Mouse (Mus musculus) adrenal gland, postnatal 4 days (tissue): ENCODE results near the gene Cmpk1. TPM values are rescaled to one million over a fixed set of nuclear protein-coding genes. Genes with fewer than 3 reads are reported as not detected.

Experiments
- DNase-seq, 2 experiments: peaks; one replicate each; pipeline ENCODE4 v3.0.0; 2021 to 2022; ENCODE audit warnings: low spot score in 2 of 2, mixed read lengths in 2 of 2
- total RNA-seq, 2 experiments: library from RNA; stranded (reverse); gene quantifications; 2 replicates each; pipeline ENCODE4 v1.2.3; 2021

Cmpk1 gene
- total RNA-seq, 2 experiments from 2014 or later: 83.4 to 87.0 TPM

- peak; percentile 69 to 72 for DNase-seq
These were observed 39.6 kb downstream of the Cmpk1 start for GRCm38 (mm10) chr4:114947395-114947794.

GRCm38 (mm10) chr4:114946416-114946815 is 40.6 kb downstream of the Cmpk1 start:
- DNase-seq: no peak

GRCm38 (mm10) chr4:114945021-114945420 is 42.0 kb downstream of the Cmpk1 start:
- no peak for DNase-seq

- no peak for DNase-seq
These were observed 44.5 kb downstream of the Cmpk1 start for GRCm38 (mm10) chr4:114942583-114942982.

- DNase-seq: no peak
These were observed 44.9 kb downstream of the Cmpk1 start for GRCm38 (mm10) chr4:114942112-114942511.

- DNase-seq: no peak
These were observed 45.7 kb downstream of the Cmpk1 start for GRCm38 (mm10) chr4:114941311-114941710.

- DNase-seq: no peak
These were observed 48.8 kb downstream of the Cmpk1 start for GRCm38 (mm10) chr4:114938248-114938647.

GRCm38 (mm10) chr4:114937459-114938047 is 49.5 kb downstream of the Cmpk1 start:
- no peak for DNase-seq

GRCm38 (mm10) chr4:114934188-114934587 is 52.9 kb downstream of the Cmpk1 start:
- no peak for DNase-seq

GRCm38 (mm10) chr4:114932747-114933146 is 54.3 kb downstream of the Cmpk1 start:
- no peak for DNase-seq

- DNase-seq: no peak
These were observed 57.9 kb downstream of the Cmpk1 start for GRCm38 (mm10) chr4:114929155-114929554.

GRCm38 (mm10) chr4:114925917-114926312 is 61.1 kb downstream of the Cmpk1 start, which contains the start of gene Foxe3:
Gene Foxe3, minus strand, starts transcription at chr4:114926013.
- no peak for DNase-seq

- DNase-seq: no peak
These were observed 61.8 kb downstream of the Cmpk1 start for GRCm38 (mm10) chr4:114924971-114925916.

- DNase-seq: peak in 1 of 2 experiments; percentile 45
These were observed 70.0 kb downstream of the Cmpk1 start for GRCm38 (mm10) chr4:114917091-114917490.

GRCm38 (mm10) chr4:114916056-114916455 is 71.0 kb downstream of the Cmpk1 start:
- DNase-seq: no peak

GRCm38 (mm10) chr4:114913594-114913962 is 73.5 kb downstream of the Cmpk1 start:
- DNase-seq: peak; percentile 31 to 37

- DNase-seq: no peak
These were observed 74.1 kb downstream of the Cmpk1 start for GRCm38 (mm10) chr4:114912705-114913593.

- DNase-seq: no peak
These were observed 77.2 kb downstream of the Cmpk1 start for GRCm38 (mm10) chr4:114909602-114910484.
